In the genomic region with DNA sequence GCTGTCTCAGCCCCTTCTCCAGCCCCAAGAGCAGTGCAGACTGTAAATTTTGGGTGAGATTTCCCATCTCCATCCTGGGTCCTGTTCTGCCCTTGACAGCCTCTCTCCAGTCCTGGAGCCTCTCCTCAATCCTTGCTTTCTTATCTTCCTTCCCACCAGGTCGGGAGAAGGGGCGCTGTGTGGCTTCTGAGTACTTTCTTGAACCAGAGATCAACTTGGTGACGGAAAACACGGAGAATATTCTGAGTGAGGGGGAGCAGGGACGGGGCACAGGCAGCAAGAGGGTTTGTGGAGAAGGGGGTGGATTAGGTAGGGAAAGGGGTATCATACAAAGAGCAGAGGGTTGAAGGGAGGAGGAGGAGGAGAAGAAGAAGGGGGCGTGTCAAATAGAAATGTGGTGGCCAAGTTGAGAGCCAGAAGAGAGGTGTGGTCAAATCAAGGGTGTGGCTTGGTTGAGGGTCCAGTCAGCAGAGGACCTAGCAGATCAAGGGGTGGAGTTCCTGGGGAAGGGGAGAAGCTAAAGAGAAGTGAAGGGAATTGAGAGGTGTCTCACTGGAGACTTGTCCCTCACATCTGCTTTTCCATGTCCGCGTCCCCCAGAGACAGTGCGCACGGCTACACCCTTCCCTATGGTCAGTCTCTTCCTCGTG, we compare ENCODE assay signal across 22 mouse cellular contexts. TPM values are rescaled to one million over a fixed set of nuclear protein-coding genes. Genes with fewer than 3 reads are reported as not detected.
"Had no signal": no experiment of that assay in that cellular context is flagged by ENCODE, and none has a peak within 500 bp of the region (broad histone marks: within the 10 kb centered on the region; RNA-seq: fewer than 3 reads in every experiment).

No protein-coding gene starts in this region.

- H3K9ac ChIP-seq: lung, embryonic 15.5 days; midbrain, embryonic 13.5 days; midbrain, embryonic 15.5 days; neural tube, embryonic 12.5 days had no signal

- H3K27me3 ChIP-seq: midbrain, embryonic 13.5 days; midbrain, embryonic 15.5 days; neural tube, embryonic 12.5 days had no signal

- DNase-seq: lung, adult 2 months; lung, postnatal 14 days; lung, postnatal 36 days; retina, postnatal 1 day; right cerebral cortex, adult 18-20 months; right cerebral cortex, postnatal 25 days; right cerebral cortex, postnatal 4 days; spleen, adult 18-20 months; thymus, adult 18-20 months; thymus, postnatal 14 days; thymus, postnatal 36 days had no signal

- H3K4me3 ChIP-seq: lung, embryonic 15.5 days; megakaryocyte, embryonic 14.5 days; midbrain, embryonic 13.5 days; midbrain, embryonic 15.5 days; neural tube, embryonic 12.5 days had no signal

- H3K27ac ChIP-seq: lung, embryonic 15.5 days; macrophage; midbrain, embryonic 13.5 days; midbrain, embryonic 15.5 days; neural tube, embryonic 12.5 days had no signal

- H3K9me3 ChIP-seq: lung, embryonic 15.5 days; megakaryocyte, embryonic 14.5 days; midbrain, embryonic 13.5 days; midbrain, embryonic 15.5 days; neural tube, embryonic 12.5 days had no signal

- H3K4me2 ChIP-seq: lung, embryonic 15.5 days; midbrain, embryonic 11.5 days; midbrain, embryonic 13.5 days; midbrain, embryonic 15.5 days; neural tube, embryonic 12.5 days had no signal

- ATAC-seq: lung, postnatal 0 days; midbrain, embryonic 13.5 days; midbrain, embryonic 15.5 days had no signal

RNA-seq across cellular contexts. Expression of a gene that starts 5.7 kb away (rescaled TPM):
- total RNA-seq: megakaryocyte progenitor cell, adult 5-6 weeks; monocyte, adult 5-6 weeks; neutrophil, adult 5-6 weeks had no signal
- polyA plus RNA-seq: macrophage had no signal

RNA-seq across cellular contexts. Expression of a gene that starts 52.1 kb away (rescaled TPM):
- total RNA-seq: megakaryocyte progenitor cell, adult 5-6 weeks; monocyte, adult 5-6 weeks; neutrophil, adult 5-6 weeks had no signal
- polyA plus RNA-seq: lung, adult 2 months; macrophage had no signal
